Mouse (Mus musculus) neutrophil, adult 5-6 weeks (primary cell): ENCODE data around the gene Camk2g. TPM values are rescaled to one million over a fixed set of nuclear protein-coding genes. Genes with fewer than 3 reads are reported as not detected.
A peak's percentile ranks its signal among the peaks of the same experiment; 100 is the strongest.

Source experiments
- ATAC-seq: fragments of 151-379, 151-347 bp; 2 replicates; pipeline ENCODE4 v1.8.0; 2017; ENCODE audit warnings: mild to moderate bottlenecking, moderate TSS enrichment; ENCODE audit not compliant: insufficient number of reproducible peaks, poor library complexity, low FRiP score, severe bottlenecking; ENCODE audit errors: extremely low read depth
- total RNA-seq: library from RNA; stranded (forward); fragments of 200-1000 nt; gene quantifications from 2 replicates; pipeline ENCODE4 v1.2.3, GENCODE M21; 2017

The Camk2g gene
- total RNA-seq: 53.7 and 64.2 TPM in 2 replicates

GRCm38 (mm10) chr14:20793758-20794531, at the start of gene Camk2g:
Camk2g (minus strand) TSS chr14:20794088.
- ATAC-seq: peak; percentile 84

GRCm38 (mm10) chr14:20842629-20843028, 48.7 kb upstream of the Camk2g start:
- no peak for ATAC-seq

GRCm38 (mm10) chr14:20841526-20841925, 47.6 kb upstream of the Camk2g start:
- no peak for ATAC-seq

GRCm38 (mm10) chr14:20837681-20838080, 43.8 kb upstream of the Camk2g start:
- no peak for ATAC-seq

GRCm38 (mm10) chr14:20836905-20837376, 43.1 kb upstream of the Camk2g start:
- peak; percentile 54; the same call in 1 of the 2 replicates for ATAC-seq

- peak; percentile 74 for ATAC-seq
These were observed 42.5 kb upstream of the Camk2g start, which contains the start of gene Plau for GRCm38 (mm10) chr14:20836171-20836904. Plau (plus strand) TSS chr14:20836660.

GRCm38 (mm10) chr14:20834136-20834535, 40.2 kb upstream of the Camk2g start:
- no peak for ATAC-seq

GRCm38 (mm10) chr14:20833525-20833924, 39.6 kb upstream of the Camk2g start:
- no peak for ATAC-seq

GRCm38 (mm10) chr14:20831915-20832314, 38.0 kb upstream of the Camk2g start:
- no peak for ATAC-seq

GRCm38 (mm10) chr14:20831141-20831910, 37.4 kb upstream of the Camk2g start:
- no peak for ATAC-seq

GRCm38 (mm10) chr14:20829523-20830366, 35.9 kb upstream of the Camk2g start:
- ATAC-seq: peak; percentile 73

- no peak for ATAC-seq
These were observed 34.6 kb upstream of the Camk2g start for GRCm38 (mm10) chr14:20828524-20828923.

GRCm38 (mm10) chr14:20827491-20827890, 33.6 kb upstream of the Camk2g start:
- ATAC-seq: no peak

GRCm38 (mm10) chr14:20827061-20827460, 33.2 kb upstream of the Camk2g start:
- ATAC-seq: no peak

GRCm38 (mm10) chr14:20825516-20825915, 31.6 kb upstream of the Camk2g start:
- no peak for ATAC-seq

GRCm38 (mm10) chr14:20824517-20824916, 30.6 kb upstream of the Camk2g start:
- ATAC-seq: no peak

- ATAC-seq: no peak
These were observed 21.6 kb upstream of the Camk2g start for GRCm38 (mm10) chr14:20815448-20815847.

GRCm38 (mm10) chr14:20811779-20812406, 18.0 kb upstream of the Camk2g start:
- no peak for ATAC-seq
